Mouse (Mus musculus) midbrain, embryonic 13.5 days (tissue): Measurements from ENCODE around the gene Pofut1. TPM values are rescaled to one million over a fixed set of nuclear protein-coding genes. Genes with fewer than 3 reads are reported as not detected.
A peak's percentile ranks its signal among the peaks of the same experiment; 100 is the strongest.

ENCODE experiments used
- ATAC-seq: fragments of 200-750 bp; cut with Nextera tagmentation; 2 replicates; pipeline ENCODE4 v1.8.0; 2017; ENCODE audit warnings: mild to moderate bottlenecking, moderate TSS enrichment, moderate library complexity
- H3K27ac ChIP-seq: fragments of 300-500 bp; sonication (generic); 2 replicates; pipeline ENCODE4 v1.5.1; 2015; ENCODE audit warnings: inconsistent platforms, mild to moderate bottlenecking, moderate library complexity
- H3K27me3 ChIP-seq: fragments of 300-500 bp; sonication (generic); 2 replicates; pipeline ENCODE4 v1.6.1; 2015; ENCODE audit warnings: mild to moderate bottlenecking, inconsistent platforms
- H3K36me3 ChIP-seq: fragments of 300-500 bp; sonication (generic); 2 replicates; pipeline ENCODE4 v1.6.1; 2015; ENCODE audit warnings: mild to moderate bottlenecking, inconsistent platforms
- H3K4me1 ChIP-seq: fragments of 300-500 bp; sonication (generic); replicated peaks from 2 replicates; pipeline ENCODE4 v1.6.1; 2015; ENCODE audit warnings: inconsistent platforms
- H3K4me2 ChIP-seq: fragments of 300-500 bp; sonication (generic); replicated peaks from 2 replicates; pipeline ENCODE4 v1.6.1; 2015; ENCODE audit warnings: moderate library complexity, mild to moderate bottlenecking, inconsistent platforms
- H3K4me3 ChIP-seq: fragments of 300-500 bp; sonication (generic); replicated peaks from 2 replicates; pipeline ENCODE4 v1.5.1; 2015; ENCODE audit warnings: mild to moderate bottlenecking, inconsistent platforms
- H3K9ac ChIP-seq: fragments of 300-500 bp; sonication (generic); replicated peaks from 2 replicates; pipeline ENCODE4 v1.6.1; 2015; ENCODE audit warnings: mild to moderate bottlenecking, inconsistent platforms
- H3K9me3 ChIP-seq: fragments of 300-500 bp; sonication (generic); 2 replicates; pipeline ENCODE4 v1.6.1; 2016; ENCODE audit warnings: mild to moderate bottlenecking, inconsistent platforms
- WGBS: fragments of 180-500 bp; shearing (Covaris S2); methylation state at CpG from one replicate; pipeline ENCODE4 v1.1.7; 2015; 5-methylcytosine and 5-hydroxymethylcytosine counted together
- polyA plus RNA-seq: library from polyadenylated mRNA; unstranded; fragments of >200 nt; fragmentation: Nextera tagmentation; extraction: Ambion mirVana; gene quantifications from 2 replicates; pipeline ENCODE4 v1.2.1, GENCODE M21; 2015

Gene Pofut1
- 5.4 and 5.7 TPM in 2 replicates for polyA plus RNA-seq

DNA sequence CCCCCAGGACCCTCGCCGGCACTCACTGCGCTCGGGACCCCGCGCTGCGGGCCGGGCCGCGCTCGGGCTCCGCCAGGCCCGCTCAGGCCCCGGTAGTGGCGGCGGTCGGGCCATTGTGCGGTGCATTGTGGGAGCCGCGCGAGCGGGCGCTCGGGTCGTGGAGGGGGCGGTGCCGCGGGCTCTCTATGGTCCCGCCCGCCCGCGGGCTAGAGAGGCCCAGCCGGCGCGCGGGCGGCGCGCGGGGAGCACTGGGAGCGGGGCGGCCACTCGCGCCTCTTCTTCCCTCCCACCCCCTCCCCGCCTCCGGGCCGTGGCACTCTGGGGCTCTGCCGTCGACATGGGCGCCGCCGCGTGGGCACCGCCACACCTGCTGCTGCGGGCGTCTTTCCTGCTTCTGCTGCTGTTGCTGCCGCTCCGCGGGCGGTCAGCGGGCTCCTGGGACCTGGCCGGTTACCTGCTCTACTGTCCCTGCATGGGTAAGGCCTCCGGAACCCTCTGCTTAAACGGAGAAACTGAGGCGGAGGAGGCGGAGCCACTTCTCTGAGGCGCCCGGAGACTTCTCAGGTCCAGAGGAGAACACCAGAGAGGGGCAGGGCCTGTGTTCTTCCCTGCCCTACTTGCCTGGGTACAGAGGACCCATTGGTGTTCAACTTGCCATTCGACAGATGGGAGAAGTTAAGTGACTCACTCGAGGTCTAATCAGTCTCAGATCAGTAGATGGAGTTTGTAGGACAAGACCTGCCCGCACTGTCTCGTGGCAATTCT, at the start of gene Pofut1, which contains the start of gene Plagl2:
Gene Pofut1 (plus strand): TSS at position 284 of the 765 bp plus-strand sequence.
Gene Plagl2 (minus strand): TSS at position 177 of the 765 bp plus-strand sequence.
- Histone ChIP-seq H3K9ac (peak within 1 kb of the TSS; percentile 99), H3K27ac (peak within 1 kb of the TSS; percentile 89), H3K27me3 (no peaks in the 10 kb centered on the region), H3K36me3 (peaks cover 16% of the 10 kb centered on the region; the same call in 1 of the 2 replicates), H3K9me3 (no peaks in the 10 kb centered on the region), H3K4me2 (peak within 1 kb of the TSS; percentile 94), H3K4me1 (peaks cover 60% of the 10 kb centered on the region), H3K4me3 (peak within 1 kb of the TSS; percentile 97)
- ATAC-seq: peak; percentile 97
- WGBS: under 1% methylated on average over 55 of the region's 72 CpGs

DNA sequence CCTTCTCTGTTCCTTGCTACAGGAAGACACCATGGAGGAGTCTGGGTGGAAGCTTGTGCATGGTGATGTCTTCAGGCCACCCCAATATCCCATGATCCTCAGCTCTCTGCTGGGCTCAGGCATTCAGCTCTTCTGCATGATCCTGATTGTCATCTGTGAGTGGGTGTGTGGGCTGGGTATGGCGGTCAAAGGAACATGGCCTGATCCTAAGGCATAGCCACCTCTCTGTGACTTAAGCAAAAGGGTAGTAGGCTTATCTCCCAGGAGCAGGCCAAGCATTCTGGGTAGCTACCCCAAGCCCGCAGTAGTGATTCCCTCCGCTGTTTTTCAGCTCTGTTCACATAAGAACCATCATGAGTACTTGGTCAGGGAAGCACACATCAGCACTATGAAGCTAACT, 47.1 kb upstream of the Pofut1 start:
- no peak overlapping the region for H3K4me3 ChIP-seq
- H3K27ac ChIP-seq: no peak overlapping the region
- ATAC-seq: no peak
- H3K4me1 ChIP-seq: no peaks in the 10 kb centered on the region
- H3K36me3 ChIP-seq: peaks cover 87% of the 10 kb centered on the region
- no peak overlapping the region for H3K9ac ChIP-seq
- no peak overlapping the region for H3K4me2 ChIP-seq
- H3K27me3 ChIP-seq: no peaks in the 10 kb centered on the region
- WGBS: 97% methylated on average over 3 of the region's 3 CpGs
- no peaks in the 10 kb centered on the region for H3K9me3 ChIP-seq

DNA sequence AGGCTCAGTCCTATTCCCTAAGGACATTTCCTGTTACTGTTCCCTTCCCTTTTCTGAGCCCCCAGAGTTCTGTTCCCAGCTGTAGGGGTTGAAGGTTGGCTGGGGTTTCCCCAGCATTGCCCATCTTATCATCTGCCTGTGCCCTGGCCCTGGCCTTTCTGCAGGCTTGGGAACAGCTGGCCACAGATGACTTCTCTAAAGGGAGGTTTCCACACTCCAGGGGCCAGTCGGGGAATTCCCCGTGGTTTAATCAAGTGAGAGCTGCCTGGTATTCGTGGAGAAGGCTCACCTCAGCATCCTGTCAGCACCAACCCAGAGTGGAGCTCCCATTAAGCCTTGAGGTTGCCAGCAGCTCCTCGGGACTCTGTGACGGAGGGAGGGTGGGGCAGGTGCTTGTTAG, 42.8 kb upstream of the Pofut1 start:
- Histone ChIP-seq H3K9me3 (no peaks in the 10 kb centered on the region), H3K4me3 (no peak overlapping the region), H3K36me3 (peaks cover 81% of the 10 kb centered on the region), H3K4me1 (peaks cover 3% of the 10 kb centered on the region; the same call in 1 of the 2 replicates), H3K27ac (no peak overlapping the region), H3K27me3 (no peaks in the 10 kb centered on the region), H3K9ac (no peak overlapping the region), H3K4me2 (no peak overlapping the region)
- 83% methylated on average over 5 of the region's 5 CpGs for WGBS
- no peak for ATAC-seq

DNA sequence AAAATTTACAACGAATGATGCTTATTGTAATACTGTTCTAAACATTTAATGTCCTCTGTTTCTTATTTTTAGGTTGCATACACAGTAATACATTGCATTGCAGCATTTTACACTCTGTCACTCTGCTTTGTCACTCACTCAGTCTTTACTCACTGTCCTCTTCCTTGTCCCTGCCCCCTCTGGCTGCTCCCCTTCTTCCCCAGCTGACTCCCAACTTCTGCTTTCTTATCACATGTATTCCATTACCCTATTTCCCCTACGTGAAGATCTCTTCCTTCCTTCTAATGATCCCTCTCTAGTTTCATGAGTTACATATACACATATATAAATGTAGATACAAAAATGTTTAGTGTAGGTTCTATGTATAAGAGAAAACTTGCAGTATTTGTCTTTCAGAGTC, 42.2 kb upstream of the Pofut1 start:
- H3K4me1 ChIP-seq: peaks cover 3% of the 10 kb centered on the region; the same call in 1 of the 2 replicates
- H3K27me3 ChIP-seq: no peaks in the 10 kb centered on the region
- no peak overlapping the region for H3K27ac ChIP-seq
- peaks cover 84% of the 10 kb centered on the region for H3K36me3 ChIP-seq
- 91% methylated on average over 2 of the region's 2 CpGs for WGBS
- no peak for ATAC-seq
- no peak overlapping the region for H3K4me3 ChIP-seq
- H3K9ac ChIP-seq: no peak overlapping the region
- H3K4me2 ChIP-seq: no peak overlapping the region
- no peaks in the 10 kb centered on the region for H3K9me3 ChIP-seq

DNA sequence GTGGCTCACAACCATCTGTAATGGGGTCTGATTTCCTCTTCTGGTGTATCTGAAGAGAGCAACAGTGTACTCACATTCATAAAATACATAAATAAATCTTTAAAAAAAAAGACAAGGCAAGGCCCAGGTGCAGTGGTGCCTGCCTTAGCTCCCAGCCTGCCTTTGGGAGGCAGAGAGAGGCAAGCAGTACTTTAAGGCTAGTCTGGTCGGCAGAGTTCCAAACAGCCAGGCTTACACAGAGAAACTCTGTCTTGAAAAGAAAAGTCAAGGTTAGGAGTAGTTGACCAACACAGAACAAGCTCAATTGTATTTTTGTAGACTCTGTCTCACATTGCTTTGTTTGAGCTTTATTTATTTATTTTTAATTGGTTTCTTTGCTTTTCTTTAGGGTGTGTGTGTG, 38.6 kb upstream of the Pofut1 start:
- Histone ChIP-seq H3K9ac (no peak overlapping the region), H3K4me3 (no peak overlapping the region), H3K4me2 (no peak overlapping the region), H3K9me3 (no peaks in the 10 kb centered on the region), H3K36me3 (peaks cover 89% of the 10 kb centered on the region), H3K4me1 (peaks cover 3% of the 10 kb centered on the region; the same call in 1 of the 2 replicates), H3K27me3 (no peaks in the 10 kb centered on the region), H3K27ac (no peak overlapping the region)
- ATAC-seq: no peak
- 81% methylated on average over 1 of the region's 1 CpGs for WGBS

DNA sequence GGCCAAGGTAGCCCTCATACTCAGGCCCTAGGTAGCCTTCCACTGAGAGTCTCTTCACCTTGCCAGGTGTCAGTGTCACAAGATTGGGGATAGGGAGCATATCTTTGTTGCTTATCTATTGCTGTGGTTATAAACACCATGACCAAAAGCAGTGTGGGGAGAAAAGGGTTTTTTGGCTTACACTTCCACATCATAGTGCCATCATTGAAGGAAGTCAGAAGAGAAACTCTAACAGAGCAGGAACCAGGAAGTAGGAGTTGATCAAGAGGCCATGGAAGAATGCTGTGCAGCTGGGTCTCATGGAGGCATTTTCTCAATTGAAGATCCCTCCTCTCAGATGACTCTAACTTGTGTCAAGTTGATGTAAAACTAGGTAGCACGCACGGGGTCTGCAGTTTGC, 33.2 kb upstream of the Pofut1 start:
- WGBS: 95% methylated on average over 2 of the region's 2 CpGs
- ATAC-seq: no peak
- no peak overlapping the region for H3K27ac ChIP-seq

DNA sequence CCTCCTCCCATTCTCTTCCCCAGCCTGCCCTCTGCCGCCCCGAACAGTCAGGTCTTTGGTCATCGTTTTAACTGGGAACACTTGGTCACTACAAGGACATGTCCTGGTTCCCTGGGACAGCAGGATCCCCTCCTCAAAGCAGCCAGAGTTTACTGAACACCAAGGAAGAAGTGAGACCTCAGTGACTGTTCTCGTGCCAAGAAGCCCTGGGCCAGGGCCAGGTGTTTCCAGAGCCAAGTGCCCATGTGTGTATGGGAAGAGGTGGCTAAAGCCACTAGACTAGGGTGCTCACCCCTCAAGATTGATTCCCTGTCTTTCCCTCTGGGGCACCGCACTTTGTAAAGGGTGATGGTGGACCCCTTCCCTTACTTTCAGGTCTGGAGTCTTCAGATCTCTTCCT, 32.0 kb upstream of the Pofut1 start:
- H3K9ac ChIP-seq: no peak overlapping the region
- no peaks in the 10 kb centered on the region for H3K4me1 ChIP-seq
- no peak for ATAC-seq
- no peak overlapping the region for H3K27ac ChIP-seq
- no peak overlapping the region for H3K4me2 ChIP-seq
- H3K27me3 ChIP-seq: no peaks in the 10 kb centered on the region
- H3K36me3 ChIP-seq: peaks cover 68% of the 10 kb centered on the region
- 95% methylated on average over 5 of the region's 5 CpGs for WGBS
- H3K4me3 ChIP-seq: no peak overlapping the region
- H3K9me3 ChIP-seq: no peaks in the 10 kb centered on the region

More for the DNA sequence above, 33.2 kb upstream of the Pofut1 start:
- Histone ChIP-seq H3K4me3 (no peak overlapping the region), H3K4me1 (no peaks in the 10 kb centered on the region), H3K9ac (no peak overlapping the region), H3K4me2 (no peak overlapping the region), H3K9me3 (no peaks in the 10 kb centered on the region), H3K27me3 (no peaks in the 10 kb centered on the region), H3K36me3 (peaks cover 77% of the 10 kb centered on the region)

DNA sequence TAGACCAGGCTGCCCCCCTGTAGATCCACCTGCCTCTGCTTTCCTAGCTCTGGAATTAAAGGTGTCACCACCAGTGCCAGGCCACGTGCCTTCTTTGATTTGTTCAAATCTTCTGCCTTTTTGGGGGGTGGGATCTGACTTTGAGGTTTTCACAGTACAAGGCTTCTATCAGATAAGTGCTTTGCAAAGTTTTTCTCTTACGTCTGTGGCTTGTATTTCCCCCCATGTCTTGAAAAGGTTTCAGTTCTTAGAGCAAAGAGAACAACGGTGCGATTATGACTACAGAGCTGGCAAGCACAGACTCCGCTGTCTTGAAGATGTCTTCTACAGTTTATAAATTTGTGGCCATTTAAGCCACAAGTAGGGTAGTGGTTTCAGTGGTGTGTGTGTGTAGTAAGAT, 29.9 kb upstream of the Pofut1 start:
- Histone ChIP-seq H3K4me1 (no peaks in the 10 kb centered on the region), H3K36me3 (peaks cover 46% of the 10 kb centered on the region), H3K27ac (no peak overlapping the region), H3K9ac (no peak overlapping the region), H3K9me3 (no peaks in the 10 kb centered on the region), H3K4me3 (no peak overlapping the region), H3K4me2 (no peak overlapping the region), H3K27me3 (no peaks in the 10 kb centered on the region)
- 94% methylated on average over 5 of the region's 5 CpGs for WGBS
- no peak for ATAC-seq

DNA sequence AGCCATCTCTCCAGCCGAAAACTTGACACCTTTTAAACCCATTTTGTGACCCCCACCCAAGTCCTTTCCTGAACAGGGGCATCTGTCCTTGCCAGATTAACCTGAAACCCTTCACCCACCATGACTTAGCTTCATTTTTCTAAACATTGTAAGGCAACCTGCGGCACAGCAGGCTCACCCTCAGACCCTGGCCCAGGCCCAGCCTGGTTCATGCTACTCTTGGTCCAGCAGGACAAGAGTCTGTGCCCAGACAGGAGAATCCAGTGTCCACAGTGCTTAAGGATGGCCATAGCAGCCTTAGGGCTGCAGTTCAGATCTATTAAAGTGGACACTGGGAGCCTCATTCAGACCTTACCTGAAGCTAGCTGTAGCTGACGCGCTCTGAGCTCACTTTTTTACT, 28.0 kb upstream of the Pofut1 start:
- H3K4me2 ChIP-seq: no peak overlapping the region
- H3K9ac ChIP-seq: no peak overlapping the region
- H3K27me3 ChIP-seq: no peaks in the 10 kb centered on the region
- H3K27ac ChIP-seq: no peak overlapping the region
- peaks cover 28% of the 10 kb centered on the region for H3K36me3 ChIP-seq
- no peak for ATAC-seq
- no peak overlapping the region for H3K4me3 ChIP-seq
- WGBS: 90% methylated on average over 4 of the region's 4 CpGs
- no peaks in the 10 kb centered on the region for H3K9me3 ChIP-seq
- no peaks in the 10 kb centered on the region for H3K4me1 ChIP-seq

DNA sequence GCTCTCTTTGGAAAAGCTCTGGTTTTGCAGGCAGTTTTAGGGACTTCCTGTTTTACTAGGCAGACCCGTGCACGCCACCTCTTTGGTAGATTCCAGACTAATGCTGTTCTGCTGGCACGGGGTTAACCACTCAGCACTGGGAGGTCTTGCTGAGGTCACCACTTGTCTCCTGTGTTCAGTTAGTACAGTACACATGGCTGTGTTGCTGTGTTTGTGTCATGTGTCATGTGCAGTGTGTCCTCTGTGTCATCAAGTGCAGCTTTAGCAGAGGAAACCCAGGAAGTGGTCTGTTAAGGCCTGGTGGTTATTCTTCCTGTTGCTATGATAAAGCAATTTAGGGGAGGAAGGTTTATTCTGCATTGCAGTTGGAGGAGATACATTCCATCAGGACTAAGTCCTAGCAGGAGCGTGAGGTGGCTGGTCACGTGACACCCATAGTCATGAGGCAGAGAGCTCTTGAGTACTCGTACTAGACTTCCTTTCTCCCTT, 26.5 kb upstream of the Pofut1 start:
- Histone ChIP-seq H3K4me3 (no peak overlapping the region), H3K27ac (no peak overlapping the region), H3K4me2 (no peak overlapping the region), H3K27me3 (no peaks in the 10 kb centered on the region), H3K9ac (no peak overlapping the region), H3K9me3 (no peaks in the 10 kb centered on the region), H3K36me3 (peaks cover 13% of the 10 kb centered on the region), H3K4me1 (no peaks in the 10 kb centered on the region)
- ATAC-seq: no peak
- 85% methylated on average over 6 of the region's 6 CpGs for WGBS

DNA sequence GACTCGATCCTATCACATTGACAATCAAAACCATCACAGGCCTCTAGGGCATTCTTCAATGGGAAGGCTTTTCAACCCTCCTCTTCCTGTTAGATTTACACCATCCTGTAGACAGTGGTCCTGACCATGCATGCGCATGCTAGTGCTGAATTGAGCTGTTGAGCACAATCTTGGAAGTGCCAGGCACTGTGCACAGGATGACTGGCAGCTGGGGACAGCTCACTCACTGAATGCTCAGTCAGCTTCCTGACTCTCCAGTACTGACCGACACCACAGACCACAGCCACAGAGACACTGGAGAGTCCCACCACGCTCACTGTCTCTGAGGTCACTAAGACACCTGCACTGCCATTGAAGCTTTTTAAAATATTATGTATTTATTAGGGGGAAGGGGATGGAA, 25.9 kb upstream of the Pofut1 start:
- H3K36me3 ChIP-seq: peaks cover 13% of the 10 kb centered on the region; the same call in 1 of the 2 replicates
- no peaks in the 10 kb centered on the region for H3K27me3 ChIP-seq
- ATAC-seq: no peak
- WGBS: 80% methylated on average over 4 of the region's 4 CpGs
- H3K9ac ChIP-seq: no peak overlapping the region
- no peak overlapping the region for H3K4me3 ChIP-seq
- H3K9me3 ChIP-seq: no peaks in the 10 kb centered on the region
- no peaks in the 10 kb centered on the region for H3K4me1 ChIP-seq
- H3K27ac ChIP-seq: no peak overlapping the region
- no peak overlapping the region for H3K4me2 ChIP-seq

DNA sequence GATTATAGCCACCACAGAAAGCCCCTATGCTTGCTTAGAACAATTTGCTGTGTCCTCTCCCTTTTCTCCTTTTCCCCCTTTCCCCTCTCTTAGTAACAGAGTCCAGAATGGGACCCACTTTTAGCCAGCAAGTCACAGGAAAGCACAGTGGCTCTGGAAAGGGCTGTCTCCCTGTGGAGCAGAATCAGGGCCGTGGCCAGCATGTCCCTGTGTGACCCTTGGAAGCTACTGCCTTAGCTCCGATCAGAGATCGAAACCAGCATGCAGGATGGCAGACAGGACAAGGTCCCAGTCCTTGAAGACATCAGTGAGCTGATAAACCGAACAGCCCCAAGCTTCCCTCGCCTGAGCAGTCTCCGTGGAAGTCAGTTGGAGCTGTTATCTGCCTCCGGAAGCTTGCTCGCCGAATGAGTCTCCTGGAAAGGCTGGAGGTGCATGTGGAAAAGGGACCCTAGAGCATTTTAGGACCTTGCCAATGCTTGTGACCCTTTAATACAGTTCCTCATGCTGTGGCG, 23.4 kb upstream of the Pofut1 start:
- H3K4me3 ChIP-seq: no peak overlapping the region
- H3K9me3 ChIP-seq: no peaks in the 10 kb centered on the region
- H3K27ac ChIP-seq: no peak overlapping the region
- ATAC-seq: no peak
- no peak overlapping the region for H3K9ac ChIP-seq
- H3K4me1 ChIP-seq: no peaks in the 10 kb centered on the region
- H3K27me3 ChIP-seq: no peaks in the 10 kb centered on the region
- WGBS: 89% methylated on average over 10 of the region's 10 CpGs
- H3K36me3 ChIP-seq: 0 out of 2 replicates have a peak, but pooled peaks cover 13% of the 10 kb centered on the region
- no peak overlapping the region for H3K4me2 ChIP-seq
